Mouse (Mus musculus): ENCODE results near the gene Zfp827. TPM values are rescaled to one million over a fixed set of nuclear protein-coding genes. Genes with fewer than 3 reads are reported as not detected.

Gene Zfp827
- 3.5 and 5.4 TPM in 2 replicates for polyA plus RNA-seq (2012; ENCODE audit: low replicate concordance)

GRCm38 (mm10) chr8:79027977-79028487, at the start of gene Zfp827:
Gene Zfp827, plus strand, starts transcription at chr8:79028437.

Other genes with a start within 250 kb of the Zfp827 start
- 0.55 and 2.3 TPM in 2 replicates for gene Lsm6, start 207.3 kb upstream of the Zfp827 start, polyA plus RNA-seq (2012; ENCODE audit: low replicate concordance)
- gene 1700011L22Rik, start 220.1 kb downstream of the Zfp827 start, polyA plus RNA-seq (2012; ENCODE audit: low replicate concordance) = not detected in 2 replicates

Data from hematopoietic multipotent progenitor cell, adult 10-12 weeks (in vitro differentiated cells).